Mouse (Mus musculus): ENCODE results near the gene Wfdc6a.

Wfdc6a gene

GRCm38 (mm10) chr2:164551502-164551901, 33.7 kb downstream of the Wfdc6a start:
- intact Hi-C loops (cut with DNase I) = no loop called here

- intact Hi-C loops (cut with DNase I) = no loop called here
Measured at GRCm38 (mm10) chr2:164550895-164551269, 34.4 kb downstream of the Wfdc6a start.

- intact Hi-C loops (cut with DNase I) = no loop called here
Measured at GRCm38 (mm10) chr2:164549963-164550894, 35.0 kb downstream of the Wfdc6a start.

GRCm38 (mm10) chr2:164549338-164549737, 35.9 kb downstream of the Wfdc6a start:
- intact Hi-C loops (cut with DNase I) = no loop called here

- intact Hi-C loops (cut with DNase I) = no loop called here
Measured at GRCm38 (mm10) chr2:164544454-164545097, 40.7 kb downstream of the Wfdc6a start.

GRCm38 (mm10) chr2:164543745-164544144, 41.5 kb downstream of the Wfdc6a start:
- intact Hi-C loops (cut with DNase I) = no loop called here

GRCm38 (mm10) chr2:164542598-164542997, 42.6 kb downstream of the Wfdc6a start:
- intact Hi-C loops (cut with DNase I) = no loop called here

GRCm38 (mm10) chr2:164542132-164542531, 43.1 kb downstream of the Wfdc6a start:
- intact Hi-C loops (cut with DNase I) = no loop called here

GRCm38 (mm10) chr2:164540652-164541427, 44.4 kb downstream of the Wfdc6a start:
- intact Hi-C loops (cut with DNase I) = no loop called here

GRCm38 (mm10) chr2:164537003-164537402, 48.2 kb downstream of the Wfdc6a start:
- intact Hi-C loops (cut with DNase I) = loop anchor here (5.0 kb wide), 1 partner anchor 435 kb away; no protein-coding TSS in a partner anchor

GRCm38 (mm10) chr2:164534315-164534714, 50.9 kb downstream of the Wfdc6a start:
- intact Hi-C loops (cut with DNase I) = no loop called here

- intact Hi-C loops (cut with DNase I) = no loop called here
Measured at GRCm38 (mm10) chr2:164531169-164531568, 54.1 kb downstream of the Wfdc6a start.
